Comparison of ENCODE assay signal across 26 mouse cellular contexts in the genomic region with DNA sequence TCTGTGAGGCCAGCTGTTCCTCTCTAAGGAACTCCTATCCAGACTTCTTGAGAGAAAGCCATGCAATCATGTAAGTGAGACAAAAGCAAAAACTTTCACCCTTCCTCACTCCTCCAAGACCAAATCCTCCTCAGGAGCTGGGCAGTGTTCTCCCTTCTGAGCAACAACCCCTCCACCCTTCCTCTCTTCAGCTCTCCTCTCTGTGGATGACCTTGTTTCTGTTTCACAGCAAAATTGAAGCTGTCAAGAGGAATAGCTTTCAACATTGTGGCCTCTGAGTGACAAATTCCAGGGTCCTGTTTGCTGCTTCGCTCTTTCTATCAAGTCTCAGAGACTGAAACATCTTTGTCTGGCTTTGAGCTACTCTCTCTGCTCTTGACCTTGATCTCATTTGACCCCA.
"Had no signal": no experiment of that assay in that cellular context is flagged by ENCODE, and none has a peak within 500 bp of the region (broad histone marks: within the 10 kb centered on the region; RNA-seq: fewer than 3 reads in every experiment).

No protein-coding gene starts in this region.

- H3K9ac ChIP-seq: heart, embryonic 15.5 days; hindbrain, embryonic 12.5 days; hindbrain, embryonic 14.5 days; intestine, embryonic 15.5 days; limb, embryonic 12.5 days; liver, embryonic 13.5 days; liver, embryonic 15.5 days had no signal

- DNase-seq: gastrocnemius, adult 2 months; gastrocnemius, postnatal 10 days; gastrocnemius, postnatal 25 days; heart, adult 2 months; heart, postnatal 4 days; kidney, adult 18-20 months; kidney, adult 8-10 months; kidney, postnatal 10 days; kidney, postnatal 25 days; kidney, postnatal 4 days; liver; liver, embryonic 13.5 days had no signal

- ATAC-seq: hindbrain, embryonic 16.5 days; inflammation-experienced regulatory T-cells, adult 6 months; intestine, embryonic 15.5 days; intestine, postnatal 0 days had no signal

- H3K4me1 ChIP-seq: heart, embryonic 15.5 days; hindbrain, embryonic 10.5 days; hindbrain, embryonic 12.5 days; intestine, embryonic 15.5 days; limb, embryonic 10.5 days; limb, embryonic 12.5 days; liver, embryonic 13.5 days; liver, embryonic 15.5 days had no signal

- H3K27ac ChIP-seq: gastrocnemius, adult 2 months; heart, adult 2 months; heart, embryonic 15.5 days; hindbrain, embryonic 10.5 days; hindbrain, embryonic 12.5 days; hindbrain, embryonic 14.5 days; intestine, embryonic 15.5 days; layer of hippocampus, adult 2 months; left cerebral cortex, adult 2 months; limb, embryonic 10.5 days; limb, embryonic 12.5 days; liver, embryonic 13.5 days; liver, embryonic 15.5 days had no signal

- H3K27me3 ChIP-seq: heart, embryonic 15.5 days; hindbrain, embryonic 12.5 days; intestine, embryonic 15.5 days; limb, embryonic 12.5 days; liver, embryonic 13.5 days; liver, embryonic 15.5 days had no signal

- H3K4me3 ChIP-seq: gastrocnemius, adult 2 months; heart, adult 2 months; heart, embryonic 15.5 days; hindbrain, embryonic 10.5 days; hindbrain, embryonic 12.5 days; intestine, embryonic 15.5 days; layer of hippocampus, adult 2 months; left cerebral cortex, adult 2 months; limb, embryonic 10.5 days; limb, embryonic 12.5 days; liver, embryonic 13.5 days; liver, embryonic 15.5 days had no signal

- H3K36me3 ChIP-seq: heart, embryonic 15.5 days; hindbrain, embryonic 10.5 days; hindbrain, embryonic 12.5 days; intestine, embryonic 15.5 days; limb, embryonic 10.5 days; limb, embryonic 12.5 days; liver, embryonic 13.5 days; liver, embryonic 15.5 days had no signal

- H3K9me3 ChIP-seq: heart, embryonic 15.5 days; hindbrain, embryonic 10.5 days; hindbrain, embryonic 12.5 days; intestine, embryonic 15.5 days; limb, embryonic 10.5 days; limb, embryonic 12.5 days; liver, embryonic 13.5 days; liver, embryonic 15.5 days had no signal

- H3K4me2 ChIP-seq: heart, embryonic 15.5 days; hindbrain, embryonic 12.5 days; hindbrain, embryonic 14.5 days; intestine, embryonic 15.5 days; limb, embryonic 12.5 days; liver, embryonic 11.5 days; liver, embryonic 13.5 days; liver, embryonic 15.5 days had no signal
